Mouse (Mus musculus) myocyte (in vitro differentiated cells): ENCODE data around the gene Ttc12.

Experiments
- E2F4 ChIP-seq: IDR thresholded peaks from one replicate; pipeline ENCODE4 v1.6.1; 2011; ENCODE audit warnings: mild to moderate bottlenecking, control low read depth, moderate library complexity; ENCODE audit not compliant: insufficient read depth
- MAX ChIP-seq: IDR thresholded peaks from one replicate; pipeline ENCODE4 v1.6.1; 2011; ENCODE audit warnings: low read depth, mild to moderate bottlenecking, control low read depth
- MYOD1 ChIP-seq, 3 experiments: IDR thresholded peaks; one replicate each; pipeline ENCODE4 v1.6.1; 2011; ENCODE audit warnings: control low read depth in 2 of 3, low read depth in 2 of 3, mild to moderate bottlenecking in 2 of 3, moderate library complexity in 1 of 3; ENCODE audit not compliant: insufficient read length in 2 of 3, control insufficient read depth in 1 of 3
- MYOG ChIP-seq, 3 experiments: IDR thresholded peaks; one replicate each; pipeline ENCODE4 v1.6.1; 2011; ENCODE audit warnings: control low read depth in 2 of 3, low read depth in 2 of 3, mild to moderate bottlenecking in 2 of 3; ENCODE audit not compliant: insufficient read length in 2 of 3, control insufficient read depth in 1 of 3, insufficient read depth in 1 of 3
- POLR2A ChIP-seq: IDR thresholded peaks from one replicate; pipeline ENCODE4 v1.6.1; 2011; ENCODE audit warnings: low read depth, mild to moderate bottlenecking, control low read depth, moderate library complexity; ENCODE audit not compliant: insufficient read length
- POLR2AphosphoS2 ChIP-seq: IDR thresholded peaks from one replicate; pipeline ENCODE4 v1.6.1; 2011; ENCODE audit warnings: low read depth, control low read depth; ENCODE audit not compliant: insufficient read length
- TCF12 ChIP-seq: IDR thresholded peaks from one replicate; pipeline ENCODE4 v1.6.1; 2011; ENCODE audit warnings: mild to moderate bottlenecking, control low read depth; ENCODE audit not compliant: poor library complexity, insufficient read depth, severe bottlenecking
- TCF3 ChIP-seq: IDR thresholded peaks from one replicate; pipeline ENCODE4 v1.6.1; 2011; ENCODE audit warnings: low read depth, control low read depth; ENCODE audit not compliant: insufficient read length
- USF1 ChIP-seq: IDR thresholded peaks from one replicate; pipeline ENCODE4 v1.6.1; 2011; ENCODE audit warnings: low read depth, mild to moderate bottlenecking, control low read depth, moderate library complexity

DNA sequence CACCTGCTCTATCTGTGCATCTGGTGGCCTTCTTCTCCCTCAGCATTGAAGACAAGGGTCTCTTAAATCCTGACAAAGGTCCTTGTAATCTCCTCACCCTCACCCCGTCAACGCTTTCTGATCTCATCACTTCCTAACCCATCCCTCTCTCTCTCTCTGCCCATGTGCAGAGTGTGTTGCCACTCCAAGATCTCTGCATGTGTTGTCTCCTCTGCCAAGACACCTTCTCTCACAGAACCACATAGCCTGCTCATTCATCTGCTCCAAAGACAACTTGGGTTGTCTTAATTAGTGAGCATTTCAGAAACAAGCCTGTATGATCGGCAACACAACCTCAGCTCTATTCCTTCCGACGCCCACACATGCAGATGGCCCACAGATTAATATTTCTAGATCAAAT lies 62.2 kb downstream of the Ttc12 start:
- no peak for TF ChIP-seq POLR2A
- no peak for TF ChIP-seq MYOG (IDR thresholded peaks at IDR 0.05; ENCODE audit: control insufficient read depth in 1 of 3, insufficient read depth in 1 of 3, insufficient read length in 2 of 3, low read depth in 2 of 3)
- TF ChIP-seq TCF3, result no peak
- no peak for TF ChIP-seq MAX
- no peak for TF ChIP-seq USF1
- no peak for TF ChIP-seq E2F4
- TF ChIP-seq TCF12, result no peak
- TF ChIP-seq MYOD1 (IDR thresholded peaks at IDR 0.05; ENCODE audit: control insufficient read depth in 1 of 3, insufficient read length in 2 of 3, low read depth in 2 of 3), result no peak
- no peak for TF ChIP-seq POLR2AphosphoS2
